Mouse (Mus musculus) bone marrow, adult 2 months (tissue): ENCODE data around the gene Cradd. TPM values are rescaled to one million over a fixed set of nuclear protein-coding genes. Genes with fewer than 3 reads are reported as not detected.

ENCODE experiments used
- H3K27ac ChIP-seq: fragments of 200-500 bp; 2 replicates; pipeline ENCODE4 v1.5.1; 2012; ENCODE audit warnings: low read depth, mild to moderate bottlenecking, control low read depth, inconsistent platforms, low read length; ENCODE audit not compliant: control insufficient read depth, poor library complexity, insufficient read depth
- H3K4me1 ChIP-seq: fragments of 200-500 bp; 2 replicates; pipeline ENCODE4 v1.6.1; 2011; ENCODE audit warnings: low read length; ENCODE audit not compliant: control insufficient read depth, insufficient read depth
- H3K4me3 ChIP-seq: fragments of 200-500 bp; replicated peaks from 2 replicates; pipeline ENCODE3; 2011; ENCODE audit warnings: mild to moderate bottlenecking, low read depth, low read length, control low read depth; ENCODE audit not compliant: control insufficient read depth
- CTCF ChIP-seq: fragments of 200-500 bp; IDR thresholded peaks from 2 replicates; pipeline ENCODE4 v1.5.1; 2011; ENCODE audit warnings: low read length, control low read depth; ENCODE audit not compliant: control insufficient read depth, insufficient read depth
- POLR2A ChIP-seq: fragments of 200-500 bp; IDR thresholded peaks from 2 replicates; pipeline ENCODE4 v1.6.1; 2011; ENCODE audit warnings: low read depth, mild to moderate bottlenecking, control low read depth, low read length, borderline replicate concordance; ENCODE audit not compliant: control insufficient read depth
- WGBS: fragments of 180-500 bp; shearing (Covaris S2); methylation state at CpG from one replicate; pipeline ENCODE4 v1.1.7; 2018; 5-methylcytosine and 5-hydroxymethylcytosine counted together
- polyA plus RNA-seq: library from polyadenylated mRNA; stranded (reverse); fragments of >200 nt; gene quantifications from 2 replicates; pipeline ENCODE4 v1.2.4, GENCODE M21; 2011; ENCODE audit warnings: low replicate concordance; ENCODE audit not compliant: missing spikeins, insufficient read depth, insufficient read length

Cradd gene
- polyA plus RNA-seq, 1 experiment = 3.8 TPM

DNA sequence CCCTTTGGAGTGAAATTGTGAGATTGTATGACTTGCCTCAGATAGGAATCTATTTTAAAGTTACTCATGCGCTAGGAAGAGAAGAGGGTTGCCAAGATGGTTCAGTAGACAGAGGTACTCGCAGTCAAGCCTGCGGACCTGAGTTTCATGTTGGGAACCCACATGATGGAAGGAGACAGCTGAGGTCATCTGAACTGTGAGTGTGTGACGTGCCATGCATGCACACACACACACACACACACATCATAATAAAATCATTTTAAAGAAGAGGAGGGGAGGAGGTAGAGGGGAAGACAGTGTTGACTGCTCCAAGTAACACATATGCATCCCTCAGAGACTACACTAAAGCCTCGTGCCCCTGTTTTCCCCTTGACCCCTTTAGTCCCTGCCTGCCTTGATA, 36.1 kb upstream of the Cradd start:
- Histone ChIP-seq H3K4me1 (no peaks in the 10 kb centered on the region), H3K27ac (no peak overlapping the region), H3K4me3 (no peak overlapping the region)
- TF ChIP-seq POLR2A = no peak
- no peak for TF ChIP-seq CTCF
- WGBS = 74% methylated on average over 5 of the region's 5 CpGs

DNA sequence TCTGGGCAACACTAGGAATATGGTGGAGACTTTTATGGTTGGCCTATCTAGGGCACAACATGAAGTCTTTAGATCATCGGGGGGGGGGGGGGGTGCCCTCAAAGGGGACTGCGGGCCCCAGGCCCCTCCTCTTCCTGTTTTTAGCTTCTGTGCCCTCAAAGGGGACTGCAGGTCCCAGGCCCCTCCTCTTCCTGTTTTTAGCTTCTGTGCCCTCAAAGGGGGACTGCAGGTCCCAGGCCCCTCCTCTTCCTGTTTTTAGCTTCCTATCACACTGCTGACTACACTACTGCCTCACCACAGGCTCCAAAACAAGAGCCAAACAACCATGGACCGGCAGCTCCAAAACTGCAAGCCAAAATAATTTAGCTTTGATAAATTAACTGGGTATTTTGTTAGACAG, 33.8 kb upstream of the Cradd start:
- no peak overlapping the region for H3K27ac ChIP-seq
- no peak overlapping the region for H3K4me3 ChIP-seq
- 46% methylated on average over 3 of the region's 3 CpGs for WGBS
- no peaks in the 10 kb centered on the region for H3K4me1 ChIP-seq
- no peak for TF ChIP-seq POLR2A
- no peak for TF ChIP-seq CTCF

GRCm38 (mm10) chr10:95356711-95357110, 32.8 kb upstream of the Cradd start:
- Histone ChIP-seq H3K4me1 (no peaks in the 10 kb centered on the region), H3K27ac (no peak overlapping the region), H3K4me3 (no peak overlapping the region)
- 84% methylated on average over 7 of the region's 7 CpGs for WGBS
- no peak for TF ChIP-seq POLR2A

GRCm38 (mm10) chr10:95355678-95356268, 31.8 kb upstream of the Cradd start:
- no peaks in the 10 kb centered on the region for H3K4me1 ChIP-seq
- no peak overlapping the region for H3K27ac ChIP-seq
- 73% methylated on average over 6 of the region's 6 CpGs for WGBS
- TF ChIP-seq CTCF (no peak), POLR2A (no peak)
- no peak overlapping the region for H3K4me3 ChIP-seq

DNA sequence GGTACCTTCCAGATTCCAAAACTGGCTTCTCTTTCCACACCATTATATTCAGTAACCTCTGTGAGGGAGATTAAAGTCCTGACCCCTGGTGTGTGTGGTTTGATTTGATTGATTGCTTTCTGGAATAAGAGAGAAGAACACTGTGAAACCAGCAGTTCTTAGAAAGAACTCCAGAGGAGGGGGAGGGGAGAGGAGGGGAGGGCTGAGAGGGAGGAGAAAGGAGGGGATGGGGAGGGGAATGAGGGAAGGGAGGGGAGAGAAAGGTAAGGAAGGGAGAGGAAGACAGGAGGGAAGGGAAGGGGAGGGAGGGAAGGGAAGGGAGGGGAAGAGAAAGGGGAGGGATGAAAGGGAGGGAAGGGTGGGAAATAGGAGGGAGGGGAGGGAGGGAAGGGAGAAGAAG, 30.7 kb upstream of the Cradd start:
- Histone ChIP-seq H3K4me3 (no peak overlapping the region), H3K4me1 (no peaks in the 10 kb centered on the region), H3K27ac (no peak overlapping the region)
- TF ChIP-seq CTCF (no peak), POLR2A (no peak)

DNA sequence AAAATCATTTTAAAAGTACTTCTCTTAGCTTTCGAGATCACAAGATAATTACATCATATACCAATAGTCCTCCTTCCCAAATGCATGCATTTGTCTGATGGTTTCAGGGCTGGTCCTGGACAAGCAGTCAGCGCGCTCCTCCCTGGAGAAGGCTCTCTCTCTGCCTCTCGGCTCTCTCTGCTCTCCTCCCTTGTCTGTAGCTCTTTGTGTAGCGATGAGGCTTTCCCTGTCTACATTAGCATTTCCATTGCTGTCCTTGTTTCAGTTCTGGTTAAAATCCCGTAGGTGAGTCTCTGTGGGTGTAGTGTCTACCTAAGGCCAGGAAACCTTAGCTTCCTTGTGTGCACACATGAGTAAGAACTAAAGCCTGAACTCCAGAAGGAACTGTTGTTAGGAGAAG, 30.1 kb upstream of the Cradd start:
- Histone ChIP-seq H3K4me1 (no peaks in the 10 kb centered on the region), H3K27ac (no peak overlapping the region), H3K4me3 (no peak overlapping the region)
- no peak for TF ChIP-seq CTCF
- TF ChIP-seq POLR2A = no peak
- 82% methylated on average over 6 of the region's 6 CpGs for WGBS

GRCm38 (mm10) chr10:95348457-95348856, 24.5 kb upstream of the Cradd start:
- Histone ChIP-seq H3K4me3 (no peak overlapping the region), H3K27ac (no peak overlapping the region), H3K4me1 (no peaks in the 10 kb centered on the region)
- WGBS = 75% methylated on average over 3 of the region's 3 CpGs
- TF ChIP-seq CTCF = no peak
- no peak for TF ChIP-seq POLR2A

DNA sequence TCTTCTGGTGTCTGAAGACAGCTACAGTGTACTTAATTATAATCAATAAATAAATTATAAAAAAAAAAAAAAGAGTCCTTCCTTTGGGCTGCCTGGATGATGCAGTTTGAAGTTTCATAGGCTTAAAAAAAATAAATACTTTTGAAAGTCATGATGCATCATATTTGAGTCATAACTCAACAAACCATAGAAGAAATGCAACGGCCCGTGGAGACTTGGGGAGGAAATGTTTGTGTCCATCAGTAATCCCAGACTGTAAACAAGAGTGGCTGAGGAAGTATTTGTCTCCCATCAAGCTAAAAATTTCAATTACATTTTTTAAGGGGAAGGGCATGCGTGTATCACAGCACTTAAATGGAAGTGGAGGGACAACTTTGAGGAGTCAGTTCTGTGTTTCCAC, 23.8 kb upstream of the Cradd start:
- TF ChIP-seq POLR2A = no peak
- TF ChIP-seq CTCF = no peak
- H3K27ac ChIP-seq = no peak overlapping the region
- 78% methylated on average over 3 of the region's 3 CpGs for WGBS
- no peak overlapping the region for H3K4me3 ChIP-seq
- H3K4me1 ChIP-seq = no peaks in the 10 kb centered on the region

DNA sequence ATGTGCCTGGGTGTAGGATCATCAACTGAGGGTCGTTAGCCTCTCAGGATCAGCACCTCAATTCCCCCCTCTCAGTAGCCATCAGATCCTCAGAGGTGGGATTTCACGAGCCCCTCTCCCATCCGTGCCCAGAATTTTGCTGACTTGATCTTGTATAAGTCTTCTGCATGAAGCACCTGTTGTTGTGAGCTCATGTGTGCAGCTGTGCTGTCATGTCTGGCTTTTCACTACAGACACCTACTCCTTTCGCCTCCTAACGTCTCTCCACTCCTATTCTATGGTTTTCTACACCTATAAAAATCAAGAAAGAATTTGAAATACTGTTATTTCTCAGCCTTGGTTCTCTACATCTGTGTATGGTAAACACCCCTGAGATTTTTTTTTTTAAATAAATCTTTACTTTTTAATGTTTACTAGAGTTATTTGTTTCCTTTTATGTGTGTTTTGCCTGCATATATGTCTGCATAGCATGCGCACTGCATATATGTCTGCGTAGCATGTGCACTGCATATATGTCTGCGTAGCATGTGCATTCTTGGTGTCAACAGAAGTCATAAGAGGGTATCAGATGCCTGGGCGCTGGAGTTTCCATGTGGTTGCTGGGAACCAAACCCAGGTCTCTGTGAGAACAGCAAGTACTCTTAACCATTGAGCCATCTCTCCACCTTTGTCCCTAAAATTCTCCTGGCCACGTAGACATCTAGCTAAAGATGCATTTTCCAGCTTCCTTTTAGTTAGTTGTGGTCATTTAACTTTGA, 19.1 kb upstream of the Cradd start:
- TF ChIP-seq POLR2A (no peak), CTCF (no peak)
- 80% methylated on average over 10 of the region's 10 CpGs for WGBS
- no peak overlapping the region for H3K27ac ChIP-seq

GRCm38 (mm10) chr10:95340676-95341075, 16.7 kb upstream of the Cradd start:
- TF ChIP-seq POLR2A = no peak
- TF ChIP-seq CTCF = no peak
- Histone ChIP-seq H3K27ac (no peak overlapping the region), H3K4me3 (no peak overlapping the region), H3K4me1 (no peaks in the 10 kb centered on the region)
- WGBS = 89% methylated on average over 4 of the region's 4 CpGs

More for the DNA sequence above, 19.1 kb upstream of the Cradd start:
- H3K4me1 ChIP-seq = no peaks in the 10 kb centered on the region
- no peak overlapping the region for H3K4me3 ChIP-seq
